Mouse (Mus musculus) brain, embryonic 14.5 days (tissue): ENCODE results near the gene Dcst1.

Experiments used
- CTCF ChIP-seq: fragments of 200-500 bp; IDR thresholded peaks from 2 replicates; pipeline ENCODE4 v1.5.1; 2012; ENCODE audit warnings: inconsistent platforms, mild to moderate bottlenecking, moderate library complexity, borderline replicate concordance; ENCODE audit not compliant: insufficient read depth, insufficient read length; ENCODE audit errors: extremely low read depth
- POLR2A ChIP-seq: fragments of 200-500 bp; IDR thresholded peaks from 2 replicates; pipeline ENCODE4 v1.6.1; 2012; ENCODE audit warnings: mild to moderate bottlenecking, inconsistent platforms, borderline replicate concordance; ENCODE audit not compliant: poor library complexity, insufficient read depth, insufficient read length, severe bottlenecking; ENCODE audit errors: extremely low read depth

DNA sequence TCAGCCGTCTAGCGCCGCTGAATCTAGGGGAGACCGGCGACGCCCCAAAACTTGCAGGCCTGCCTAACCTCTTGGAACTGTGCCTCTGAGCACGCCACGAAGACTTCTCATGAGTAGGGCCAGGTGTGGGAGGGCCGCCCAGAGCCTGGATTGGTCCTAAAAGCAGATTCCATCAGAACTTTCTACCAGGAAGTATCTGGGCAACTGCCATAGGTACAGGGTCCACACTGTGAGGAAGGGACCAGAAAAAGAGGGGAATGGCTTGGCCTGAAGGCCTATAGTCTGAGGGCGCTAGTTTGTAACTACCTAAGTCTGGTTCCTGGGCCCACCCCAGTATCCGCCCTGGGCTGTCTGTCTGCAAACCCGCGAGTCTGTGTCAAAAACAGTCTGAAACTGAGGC, 33.5 kb downstream of the Dcst1 start:
- TF ChIP-seq CTCF (no peak), POLR2A (no peak)
